Mouse (Mus musculus) CH12.LX (cell line): Measurements from ENCODE around the gene Cd99l2. TPM values are rescaled to one million over a fixed set of nuclear protein-coding genes. Genes with fewer than 3 reads are reported as not detected.

Experiments
- DNase-seq: peaks from one replicate; pipeline ENCODE4 v3.0.0-alpha.2; 2013; ENCODE audit errors: extremely low read depth
- H3K27ac ChIP-seq: 2 replicates; pipeline ENCODE4 v1.5.1; 2012; ENCODE audit warnings: low read depth, mild to moderate bottlenecking, control low read depth, moderate library complexity; ENCODE audit not compliant: insufficient read depth
- H3K27me3 ChIP-seq: replicated peaks from 2 replicates; pipeline ENCODE3; 2012; ENCODE audit warnings: inconsistent platforms
- H3K36me3 ChIP-seq, 2 experiments: replicated peaks in 1 of 2; 2 replicates each; pipeline versions ENCODE3 to v1.6.1; 2012; ENCODE audit warnings: inconsistent platforms in 1 of 2, low read length in 1 of 2, mild to moderate bottlenecking in 1 of 2, mixed read lengths in 1 of 2, moderate library complexity in 1 of 2; ENCODE audit not compliant: control insufficient read depth in 1 of 2, insufficient read depth in 1 of 2
- H3K4me1 ChIP-seq, 2 experiments: 2 replicates each; pipeline ENCODE4 v1.6.1; 2012; ENCODE audit warnings: inconsistent platforms in 1 of 2, moderate library complexity in 1 of 2; ENCODE audit not compliant: insufficient read depth in 2 of 2, control insufficient read depth in 1 of 2
- H3K4me2 ChIP-seq: 2 replicates; pipeline ENCODE4 v1.6.1; 2012; ENCODE audit warnings: low read depth, mild to moderate bottlenecking, control low read depth; ENCODE audit not compliant: poor library complexity, insufficient read depth, severe bottlenecking
- H3K4me3 ChIP-seq, 3 experiments: fragments of 150-350 bp in 1 of 3; sonication (generic) in 1 of 3; replicated peaks in 1 of 3; 2 replicates each; pipeline versions ENCODE3 to v1.5.1; 2011 to 2012; ENCODE audit warnings: low read depth in 2 of 3, low read length in 2 of 3, mild to moderate bottlenecking in 2 of 3, moderate library complexity in 2 of 3, control low read depth in 1 of 3, improper control_type of control experiment in 1 of 3, inconsistent platforms in 1 of 3, mixed read lengths in 1 of 3; ENCODE audit not compliant: poor library complexity in 1 of 3
- H3K79me2 ChIP-seq: replicated peaks from 2 replicates; pipeline ENCODE4 v1.6.1; 2012; ENCODE audit warnings: mild to moderate bottlenecking, moderate library complexity; ENCODE audit not compliant: control insufficient read depth, poor library complexity, insufficient read depth, severe bottlenecking; ENCODE audit errors: extremely low read depth
- H3K9ac ChIP-seq: 2 replicates; pipeline ENCODE4 v1.6.1; 2012; ENCODE audit warnings: low read depth, mild to moderate bottlenecking, control low read depth, moderate library complexity; ENCODE audit not compliant: insufficient read depth
- H3K9me3 ChIP-seq: replicated peaks from 2 replicates; pipeline ENCODE3; 2012; ENCODE audit warnings: low read length, inconsistent platforms, mixed read lengths
- BHLHE40 ChIP-seq: IDR thresholded peaks from 2 replicates; pipeline ENCODE4 v1.6.1; 2011; ENCODE audit warnings: mild to moderate bottlenecking, low read depth, low read length, improper control_type of control experiment
- CHD2 ChIP-seq: IDR thresholded peaks from 2 replicates; pipeline ENCODE4 v1.6.1; 2011; ENCODE audit warnings: low read length, improper control_type of control experiment
- CTCF ChIP-seq, 2 experiments: IDR thresholded peaks in 1 of 2; conservative IDR thresholded peaks in 1 of 2; 2 replicates each; pipeline ENCODE4 v1.5.1; 2011 to 2012; ENCODE audit warnings: low read depth in 2 of 2, low read length in 2 of 2, improper control_type of control experiment in 1 of 2, inconsistent platforms in 1 of 2, mild to moderate bottlenecking in 1 of 2, moderate library complexity in 1 of 2
- E2F4 ChIP-seq: IDR thresholded peaks from 2 replicates; pipeline ENCODE4 v1.6.1; 2011; ENCODE audit warnings: low read depth, low read length, improper control_type of control experiment; ENCODE audit not compliant: insufficient replicate concordance
- ELF1 ChIP-seq: IDR thresholded peaks from 2 replicates; pipeline ENCODE4 v1.6.1; 2014; ENCODE audit warnings: low read depth, mild to moderate bottlenecking, inconsistent platforms, low read length, improper control_type of control experiment
- EP300 ChIP-seq: IDR thresholded peaks from 2 replicates; pipeline ENCODE4 v1.6.1; 2011; ENCODE audit warnings: low read length, improper control_type of control experiment
- ETS1 ChIP-seq: conservative IDR thresholded peaks from 2 replicates; pipeline ENCODE4 v1.6.1; 2012; ENCODE audit warnings: low read depth, mild to moderate bottlenecking, inconsistent platforms, low read length, improper control_type of control experiment, moderate library complexity
- HCFC1 ChIP-seq: IDR thresholded peaks from 2 replicates; pipeline ENCODE4 v1.6.1; 2012; ENCODE audit warnings: low read depth, mild to moderate bottlenecking, inconsistent platforms, low read length, improper control_type of control experiment
- JUN ChIP-seq: IDR thresholded peaks from 2 replicates; pipeline ENCODE4 v1.6.1; 2011; ENCODE audit warnings: low read depth, mild to moderate bottlenecking, low read length, improper control_type of control experiment, moderate library complexity; ENCODE audit not compliant: insufficient read depth
- MAFK ChIP-seq: IDR thresholded peaks from 2 replicates; pipeline ENCODE4 v1.6.1; 2011; ENCODE audit warnings: low read length, improper control_type of control experiment; ENCODE audit not compliant: insufficient replicate concordance
- MAX ChIP-seq: IDR thresholded peaks from 2 replicates; pipeline ENCODE4 v1.6.1; 2011; ENCODE audit warnings: low read length, improper control_type of control experiment
- MXI1 ChIP-seq: IDR thresholded peaks from 2 replicates; pipeline ENCODE4 v1.6.1; 2011; ENCODE audit warnings: mild to moderate bottlenecking, low read depth, low read length, improper control_type of control experiment
- MYC ChIP-seq: IDR thresholded peaks from 2 replicates; pipeline ENCODE4 v1.6.1; 2011; ENCODE audit warnings: low read depth, mild to moderate bottlenecking, improper control_type of control experiment, low read length
- PAX5 ChIP-seq: IDR thresholded peaks from 2 replicates; pipeline ENCODE4 v1.6.1; 2012; ENCODE audit warnings: low read length, inconsistent platforms, mixed read lengths
- RAD21 ChIP-seq: IDR thresholded peaks from 2 replicates; pipeline ENCODE4 v1.6.1; 2011; ENCODE audit warnings: low read depth, mild to moderate bottlenecking, low read length, improper control_type of control experiment, moderate library complexity
- TCF12 ChIP-seq: IDR thresholded peaks from 2 replicates; pipeline ENCODE4 v1.6.1; 2014; ENCODE audit warnings: low read depth, mild to moderate bottlenecking, inconsistent platforms, low read length, improper control_type of control experiment
- USF2 ChIP-seq: conservative IDR thresholded peaks from 2 replicates; pipeline ENCODE4 v1.6.1; 2011; ENCODE audit warnings: low read depth, low read length, improper control_type of control experiment
- ZKSCAN1 ChIP-seq: IDR thresholded peaks from 2 replicates; pipeline ENCODE4 v1.6.1; 2012; ENCODE audit warnings: low read depth, inconsistent platforms, low read length, improper control_type of control experiment, borderline replicate concordance
- ZNF384 ChIP-seq: IDR thresholded peaks from 2 replicates; pipeline ENCODE4 v1.6.1; 2012; ENCODE audit warnings: low read depth, low read length, improper control_type of control experiment, inconsistent platforms
- dilution Hi-C: fragments of 300-500 bp; cut with MboI; formaldehyde crosslinking; loops from 2 replicates; pipeline ENCODE4 v1.14.3; 2020; ENCODE audit warnings: low sequenced_read_pairs; ENCODE audit not compliant: extremely low pct_unique_long_range_greater_than_20kb, extremely low pct_ligation_motif_present
- in situ Hi-C: fragments of 300-500 bp; cut with MboI; formaldehyde crosslinking; loops from 3 replicates; pipeline ENCODE4 v1.14.3; 2019; ENCODE audit warnings: low sequenced_read_pairs, low pct_ligation_motif_present, low pct_unique_long_range_greater_than_20kb, mixed read lengths
- polyA plus RNA-seq: library from polyadenylated mRNA; unstranded; fragments of >175 nt; gene quantifications from 2 replicates; pipeline ENCODE4 v1.2.1, GENCODE M21; 2012; ENCODE audit warnings: low read depth; ENCODE audit not compliant: insufficient read length
- total RNA-seq, 2 experiments: library from RNA; depleted of rRNA; stranded (reverse); fragments of 300-350 nt in 1 of 2; fragments of >200 nt in 1 of 2; gene quantifications; 2 replicates each; pipeline ENCODE4 v1.2.3; 2012 to 2014

Cd99l2 gene
- total and polyA plus RNA-seq, 3 experiments, result 9.9 to 13.7 (median 10.4) TPM

- Histone ChIP-seq H3K4me3 (no peak overlapping the region), H3K27ac (no peak overlapping the region), H3K79me2 (no peaks in the 10 kb centered on the region), H3K9me3 (no peaks in the 10 kb centered on the region), H3K4me1 (peaks cover 4 to 20% of the 10 kb centered on the region in 2 experiments), H3K9ac (no peak overlapping the region), H3K27me3 (no peaks in the 10 kb centered on the region), H3K36me3 (no peaks in the 10 kb centered on the region), H3K4me2 (no peak overlapping the region)
- DNase-seq, result no peak
- dilution Hi-C loops (no loop called here), in situ Hi-C loops (no loop called here)
- no peak for TF ChIP-seq MAX
- TF ChIP-seq ZKSCAN1, result no peak
- no peak for TF ChIP-seq MAFK
- no peak for TF ChIP-seq TCF12
- no peak for TF ChIP-seq USF2
- TF ChIP-seq ZNF384, result no peak
- no peak for TF ChIP-seq RAD21
- TF ChIP-seq BHLHE40, result no peak
- TF ChIP-seq CTCF (conservative IDR thresholded peaks at IDR 0.05 in 1 of 2, IDR thresholded peaks at IDR 0.05 in 1 of 2; ENCODE audit: low read depth in 2 of 2, low read length in 2 of 2), result no peak
- no peak for TF ChIP-seq EP300
Observed at GRCm38 (mm10) chrX:71527461-71527860, 34.8 kb upstream of the Cd99l2 start.

GRCm38 (mm10) chrX:71525593-71526299 lies 33.1 kb upstream of the Cd99l2 start:
- H3K4me1 ChIP-seq, result peaks cover 4 to 24% of the 10 kb centered on the region in 2 experiments
- no peaks in the 10 kb centered on the region for H3K27me3 ChIP-seq
- no peak overlapping the region for H3K4me3 ChIP-seq
- H3K9me3 ChIP-seq, result no peaks in the 10 kb centered on the region
- H3K79me2 ChIP-seq, result no peaks in the 10 kb centered on the region
- H3K9ac ChIP-seq, result no peak overlapping the region
- in situ Hi-C loops, result no loop called here
- no peak overlapping the region for H3K27ac ChIP-seq
- no peak overlapping the region for H3K4me2 ChIP-seq
- no peaks in the 10 kb centered on the region for H3K36me3 ChIP-seq
- TF ChIP-seq ZKSCAN1, result no peak
- TF ChIP-seq ELF1, result no peak
- TF ChIP-seq CTCF (conservative IDR thresholded peaks at IDR 0.05 in 1 of 2, IDR thresholded peaks at IDR 0.05 in 1 of 2; ENCODE audit: low read depth in 2 of 2, low read length in 2 of 2), result no peak
- TF ChIP-seq MXI1, result no peak
- no peak for TF ChIP-seq BHLHE40
- TF ChIP-seq ETS1, result no peak
- TF ChIP-seq CHD2, result no peak
- TF ChIP-seq PAX5, result no peak
- no peak for TF ChIP-seq MAX
- TF ChIP-seq MAFK, result no peak
- no peak for TF ChIP-seq ZNF384
- TF ChIP-seq RAD21, result no peak
- no peak for TF ChIP-seq E2F4
- TF ChIP-seq JUN, result no peak
- TF ChIP-seq USF2, result no peak
- no peak for TF ChIP-seq MYC
- TF ChIP-seq HCFC1, result no peak
- TF ChIP-seq, all 38 proteins: peak for 0
- no peak for DNase-seq
- dilution Hi-C loops, result no loop called here
